Mouse (Mus musculus) heart, adult 2 months (tissue): ENCODE results near the gene Krtap8-1.

Experiments
- CTCF ChIP-seq: fragments of 200-600 bp; IDR thresholded peaks from 2 replicates; pipeline ENCODE4 v1.8.1; 2022; ENCODE audit warnings: antibody characterized with exemption, mild to moderate bottlenecking, moderate library complexity
- EP300 ChIP-seq: fragments of 200-500 bp; IDR thresholded peaks from 2 replicates; pipeline ENCODE4 v1.6.1; 2011; ENCODE audit warnings: low read depth, low read length, control low read depth; ENCODE audit not compliant: insufficient read depth
- POLR2A ChIP-seq: fragments of 200-500 bp; IDR thresholded peaks from 2 replicates; pipeline ENCODE4 v1.6.1; 2011; ENCODE audit warnings: mild to moderate bottlenecking, low read depth, low read length, control low read depth; ENCODE audit not compliant: insufficient read depth

- no peak for TF ChIP-seq EP300
- TF ChIP-seq CTCF: no peak
- TF ChIP-seq POLR2A: no peak
Measured at GRCm38 (mm10) chr16:89495394-89496153, 7.8 kb upstream of the Krtap8-1 start.
